In genomic region chr3:104318911-104319310, GRCm38 (mm10) we compare ENCODE assay signal across 10 mouse cellular contexts.
DNase-seq lines count a peak whose midpoint lies in the region; ATAC-seq and TF ChIP-seq lines count a peak whose summit lies in the region.
"Had no signal": no experiment of that assay in that cellular context is flagged by ENCODE, and none has a peak within 500 bp of the region (broad histone marks: within the 10 kb centered on the region; RNA-seq: fewer than 3 reads in every experiment).

No protein-coding gene starts in this region.

- H3K4me3 ChIP-seq in liver, embryonic 12.5 days = no peak overlapping the region
- no peak overlapping the region for H3K4me3 ChIP-seq in liver, postnatal 0 days (ENCODE audit: low read depth, low read length)
- H3K4me3 ChIP-seq in hindbrain, embryonic 12.5 days = no peak overlapping the region
- H3K4me3 ChIP-seq: embryonic facial prominence, embryonic 13.5 days; neural tube, embryonic 13.5 days had no signal

- ATAC-seq in liver, embryonic 12.5 days = no peak
- no peak for ATAC-seq in liver, postnatal 0 days
- peak; percentile 50; the same call in 1 of the 2 replicates for ATAC-seq in hindbrain, embryonic 12.5 days (ENCODE audit: low FRiP score)
- 0 out of 2 replicates have a peak, but pooled peaks have one; percentile 14 for ATAC-seq in megakaryocyte progenitor cell, adult 5-6 weeks (replicated peaks; ENCODE audit: poor library complexity)
- ATAC-seq in cerebellum, adult (ENCODE audit: insufficient number of reproducible peaks, low FRiP score, low TSS enrichment) = no peak

- H3K4me1 ChIP-seq in liver, embryonic 12.5 days = peaks cover 10% of the 10 kb centered on the region
- H3K4me1 ChIP-seq in liver, postnatal 0 days (ENCODE audit: insufficient read depth) = peaks cover 6% of the 10 kb centered on the region; the same call in 1 of the 2 replicates
- H3K4me1 ChIP-seq in hindbrain, embryonic 12.5 days = peaks cover 9% of the 10 kb centered on the region

- peak overlapping the region; percentile 4; the same call in 1 of the 2 replicates for H3K4me2 ChIP-seq in liver, embryonic 12.5 days
- H3K4me2 ChIP-seq in liver, postnatal 0 days (ENCODE audit: low read depth, low read length) = no peak overlapping the region
- H3K4me2 ChIP-seq in hindbrain, embryonic 12.5 days (replicated peaks) = no peak overlapping the region
- H3K4me2 ChIP-seq: embryonic facial prominence, embryonic 13.5 days; neural tube, embryonic 13.5 days had no signal

- no peak for TF ChIP-seq CTCF in liver, postnatal 0 days (IDR thresholded peaks at IDR 0.05; ENCODE audit: low read depth)

- no peaks in the 10 kb centered on the region for H3K27me3 ChIP-seq in liver, embryonic 12.5 days (replicated peaks)
- no peaks in the 10 kb centered on the region for H3K27me3 ChIP-seq in liver, postnatal 0 days (ENCODE audit: insufficient read depth, low read length)
- no peaks in the 10 kb centered on the region for H3K27me3 ChIP-seq in hindbrain, embryonic 12.5 days
- H3K27me3 ChIP-seq: embryonic facial prominence, embryonic 13.5 days; neural tube, embryonic 13.5 days had no signal

- H3K27ac ChIP-seq in liver, embryonic 12.5 days = no peak overlapping the region
- H3K27ac ChIP-seq in liver, postnatal 0 days (ENCODE audit: low read depth) = no peak overlapping the region
- H3K27ac ChIP-seq in hindbrain, embryonic 12.5 days = no peak overlapping the region
- H3K27ac ChIP-seq: embryonic facial prominence, embryonic 13.5 days; neural tube, embryonic 13.5 days had no signal

- WGBS in liver, embryonic 12.5 days (ENCODE audit: insufficient replicate concordance) = 29% methylated on average over 8 of the region's 8 CpGs
- 41% methylated on average over 8 of the region's 8 CpGs for WGBS in liver, postnatal 0 days (ENCODE audit: insufficient replicate concordance)
- whole genome bisulfite sequencing in hindbrain, embryonic 12.5 days = 28% methylated on average over 8 of the region's 8 CpGs

- H3K9me3 ChIP-seq in liver, embryonic 12.5 days (replicated peaks) = no peaks in the 10 kb centered on the region
- H3K9me3 ChIP-seq in liver, postnatal 0 days (ENCODE audit: low read length) = no peaks in the 10 kb centered on the region
- H3K9me3 ChIP-seq in hindbrain, embryonic 12.5 days (replicated peaks) = no peaks in the 10 kb centered on the region
- H3K9me3 ChIP-seq: embryonic facial prominence, embryonic 13.5 days; neural tube, embryonic 13.5 days had no signal

- no peak overlapping the region for H3K9ac ChIP-seq in liver, embryonic 12.5 days
- H3K9ac ChIP-seq in liver, postnatal 0 days (replicated peaks) = no peak overlapping the region
- no peak overlapping the region for H3K9ac ChIP-seq in hindbrain, embryonic 12.5 days
- H3K9ac ChIP-seq: embryonic facial prominence, embryonic 13.5 days; neural tube, embryonic 13.5 days had no signal

- no peak for TF ChIP-seq EP300 in liver, postnatal 0 days (IDR thresholded peaks at IDR 0.05; ENCODE audit: low read depth)

- DNase-seq in liver, postnatal 0 days = no peak
- peak; percentile 25 for DNase-seq in gastrocnemius, postnatal 10 days
- DNase-seq in yolk sac, embryonic 10.5 days (ENCODE audit: low spot score) = peak; percentile 9
- no peak for DNase-seq in adrenal gland, adult (ENCODE audit: inconsistent age in 2 of 2, low spot score in 1 of 2)

- H3K36me3 ChIP-seq in liver, embryonic 12.5 days = no peaks in the 10 kb centered on the region
- H3K36me3 ChIP-seq in liver, postnatal 0 days (replicated peaks; ENCODE audit: insufficient read depth, low read length) = no peaks in the 10 kb centered on the region
- H3K36me3 ChIP-seq in hindbrain, embryonic 12.5 days = no peaks in the 10 kb centered on the region
- H3K36me3 ChIP-seq: embryonic facial prominence, embryonic 13.5 days; neural tube, embryonic 13.5 days had no signal

Comparison
In these comparisons a context has a peak if more than half of its experiments do, and no peak if none do; other contexts are left out.
1. ATAC-seq: peak in hindbrain, embryonic 12.5 days (single experiment) and megakaryocyte progenitor cell, adult 5-6 weeks (single experiment); none in liver, embryonic 12.5 days (single experiment), liver, postnatal 0 days (single experiment) and cerebellum, adult (single experiment).
2. DNase-seq: peak in gastrocnemius, postnatal 10 days (single experiment) and yolk sac, embryonic 10.5 days (single experiment); none in liver, postnatal 0 days (single experiment) and adrenal gland, adult (0 of 2).